Mouse (Mus musculus) lung, postnatal 0 days (tissue): ENCODE measurements around the gene Apmap.

Experiments used
- CTCF ChIP-seq: IDR thresholded peaks from 2 replicates; pipeline ENCODE4 v1.5.1; 2016; ENCODE audit warnings: antibody characterized with exemption, mild to moderate bottlenecking
- EP300 ChIP-seq: IDR thresholded peaks from 2 replicates; pipeline ENCODE4 v1.6.1; 2016; ENCODE audit warnings: antibody characterized with exemption, mild to moderate bottlenecking, control low read depth

DNA sequence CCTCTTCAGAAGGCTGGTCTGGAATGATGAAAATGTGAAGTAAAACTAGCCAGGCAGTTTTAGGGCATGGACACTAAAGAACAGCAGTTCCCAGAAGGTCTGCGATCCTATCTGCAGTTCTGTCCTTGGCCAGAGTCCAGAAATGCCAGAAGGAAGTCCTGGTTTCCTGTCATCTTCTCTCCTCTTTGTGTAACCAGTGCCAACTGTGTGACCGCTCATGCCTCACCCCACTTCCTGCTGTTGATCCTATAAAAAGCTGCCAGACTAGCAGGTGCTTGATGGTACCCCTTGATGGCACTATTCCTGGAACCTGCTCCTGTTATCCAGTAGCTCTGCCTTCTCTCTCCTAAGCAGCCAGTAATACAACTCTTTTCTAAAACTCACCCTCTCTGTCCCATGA is 41.3 kb downstream of the Apmap start:
- no peak for TF ChIP-seq CTCF
- no peak for TF ChIP-seq EP300
